Mouse (Mus musculus): Measurements from ENCODE around the gene Arid4b. TPM values are rescaled to one million over a fixed set of nuclear protein-coding genes. Genes with fewer than 3 reads are reported as not detected.
A peak's percentile ranks its signal among the peaks of the same experiment; 100 is the strongest.

Arid4b gene
- total RNA-seq, 2 experiments from 2014 or later, result 47.5 to 54.4 TPM

- DNase-seq (ENCODE audit: low spot score in 2 of 2), result no peak
- Histone ChIP-seq H3K27ac (no peak overlapping the region), H3K4me3 (no peak overlapping the region)
- TF ChIP-seq CTCF (conservative IDR thresholded peaks at IDR 0.05), result no peak
These were observed 27.0 kb upstream of the Arid4b start for GRCm38 (mm10) chr13:14035875-14036630.

- peak overlapping the region; percentile 81 for H3K4me3 ChIP-seq
- no peak for TF ChIP-seq CTCF (conservative IDR thresholded peaks at IDR 0.05)
- DNase-seq (ENCODE audit: low spot score in 2 of 2), result no peak
- peak overlapping the region; percentile 100 for H3K27ac ChIP-seq
These were observed 24.1 kb upstream of the Arid4b start for GRCm38 (mm10) chr13:14038911-14039291.

GRCm38 (mm10) chr13:14039292-14039965 lies 23.6 kb upstream of the Arid4b start, which contains the start of gene Tbce:
Gene Tbce (minus strand): TSS chr13:14039638.
- Histone ChIP-seq H3K4me3 (peak within 1 kb of the TSS; percentile 81), H3K27ac (peak within 1 kb of the TSS; percentile 100)
- peak; percentile 63 for TF ChIP-seq CTCF (conservative IDR thresholded peaks at IDR 0.05)
- peak; percentile 90 for DNase-seq (ENCODE audit: low spot score in 2 of 2)

GRCm38 (mm10) chr13:14040186-14040585 lies 22.8 kb upstream of the Arid4b start:
- no peak for TF ChIP-seq CTCF (conservative IDR thresholded peaks at IDR 0.05)
- Histone ChIP-seq H3K27ac (peak overlapping the region; percentile 100), H3K4me3 (peak overlapping the region; percentile 81)
- DNase-seq (ENCODE audit: low spot score in 2 of 2), result peak in 1 of 2 experiments; percentile 8

- H3K27ac ChIP-seq, result no peak overlapping the region
- TF ChIP-seq CTCF (conservative IDR thresholded peaks at IDR 0.05), result no peak
- H3K4me3 ChIP-seq, result no peak overlapping the region
- no peak for DNase-seq (ENCODE audit: low spot score in 2 of 2)
These were observed 19.2 kb upstream of the Arid4b start for GRCm38 (mm10) chr13:14043851-14044250.

- H3K27ac ChIP-seq, result no peak overlapping the region
- DNase-seq (ENCODE audit: low spot score in 2 of 2), result no peak
- no peak overlapping the region for H3K4me3 ChIP-seq
- no peak for TF ChIP-seq CTCF (conservative IDR thresholded peaks at IDR 0.05)
These were observed 18.5 kb upstream of the Arid4b start for GRCm38 (mm10) chr13:14044521-14044920.

- H3K4me3 ChIP-seq, result no peak overlapping the region
- no peak overlapping the region for H3K27ac ChIP-seq
- TF ChIP-seq CTCF (conservative IDR thresholded peaks at IDR 0.05), result no peak
- no peak for DNase-seq (ENCODE audit: low spot score in 2 of 2)
These were observed 13.2 kb upstream of the Arid4b start for GRCm38 (mm10) chr13:14049878-14050277.

- Histone ChIP-seq H3K4me3 (no peak overlapping the region), H3K27ac (no peak overlapping the region)
- TF ChIP-seq CTCF (conservative IDR thresholded peaks at IDR 0.05), result no peak
- no peak for DNase-seq (ENCODE audit: low spot score in 2 of 2)
These were observed 6.2 kb upstream of the Arid4b start for GRCm38 (mm10) chr13:14056801-14057200.

GRCm38 (mm10) chr13:14059582-14059981 lies 3.5 kb upstream of the Arid4b start:
- no peak for TF ChIP-seq CTCF (conservative IDR thresholded peaks at IDR 0.05)
- no peak overlapping the region for H3K4me3 ChIP-seq

GRCm38 (mm10) chr13:14062209-14063012 lies 621 bp upstream of the Arid4b start:
- peak overlapping the region; percentile 98 for H3K27ac ChIP-seq
- no peak for TF ChIP-seq CTCF (conservative IDR thresholded peaks at IDR 0.05)
- no peak for DNase-seq (ENCODE audit: low spot score in 2 of 2)

More at GRCm38 (mm10) chr13:14059582-14059981, 3.5 kb upstream of the Arid4b start:
- no peak overlapping the region for H3K27ac ChIP-seq
- no peak for DNase-seq (ENCODE audit: low spot score in 2 of 2)

GRCm38 (mm10) chr13:14063942-14064271 lies 875 bp downstream of the Arid4b start:
- no peak for DNase-seq (ENCODE audit: low spot score in 2 of 2)
- Histone ChIP-seq H3K27ac (peak overlapping the region; percentile 98), H3K4me3 (peak overlapping the region; percentile 96)
- TF ChIP-seq CTCF (conservative IDR thresholded peaks at IDR 0.05), result no peak

More at GRCm38 (mm10) chr13:14062209-14063012, 621 bp upstream of the Arid4b start:
- peak overlapping the region; percentile 76 for H3K4me3 ChIP-seq

- Histone ChIP-seq H3K4me3 (peak overlapping the region; percentile 96), H3K27ac (peak overlapping the region; percentile 98)
- peak in 1 of 2 experiments; percentile 14 for DNase-seq (ENCODE audit: low spot score in 2 of 2)
- no peak for TF ChIP-seq CTCF (conservative IDR thresholded peaks at IDR 0.05)
These were observed 1.5 kb downstream of the Arid4b start for GRCm38 (mm10) chr13:14064341-14065027.
